Mouse (Mus musculus) CH12.LX (cell line): ENCODE data around the gene Arpc1a. TPM values are rescaled to one million over a fixed set of nuclear protein-coding genes. Genes with fewer than 3 reads are reported as not detected.

ENCODE experiments used
- DNase-seq: peaks from one replicate; pipeline ENCODE4 v3.0.0-alpha.2; 2013; ENCODE audit errors: extremely low read depth
- H3K27ac ChIP-seq: 2 replicates; pipeline ENCODE4 v1.5.1; 2012; ENCODE audit warnings: low read depth, mild to moderate bottlenecking, control low read depth, moderate library complexity; ENCODE audit not compliant: insufficient read depth
- H3K27me3 ChIP-seq: replicated peaks from 2 replicates; pipeline ENCODE3; 2012; ENCODE audit warnings: inconsistent platforms
- H3K36me3 ChIP-seq, 2 experiments: replicated peaks in 1 of 2; 2 replicates each; pipeline versions ENCODE3 to v1.6.1; 2012; ENCODE audit warnings: inconsistent platforms in 1 of 2, low read length in 1 of 2, mild to moderate bottlenecking in 1 of 2, mixed read lengths in 1 of 2, moderate library complexity in 1 of 2; ENCODE audit not compliant: control insufficient read depth in 1 of 2, insufficient read depth in 1 of 2
- H3K4me1 ChIP-seq, 2 experiments: 2 replicates each; pipeline ENCODE4 v1.6.1; 2012; ENCODE audit warnings: inconsistent platforms in 1 of 2, moderate library complexity in 1 of 2; ENCODE audit not compliant: insufficient read depth in 2 of 2, control insufficient read depth in 1 of 2
- H3K4me2 ChIP-seq: 2 replicates; pipeline ENCODE4 v1.6.1; 2012; ENCODE audit warnings: low read depth, mild to moderate bottlenecking, control low read depth; ENCODE audit not compliant: poor library complexity, insufficient read depth, severe bottlenecking
- H3K4me3 ChIP-seq, 3 experiments: fragments of 150-350 bp in 1 of 3; sonication (generic) in 1 of 3; replicated peaks in 1 of 3; 2 replicates each; pipeline versions ENCODE3 to v1.5.1; 2011 to 2012; ENCODE audit warnings: low read depth in 2 of 3, low read length in 2 of 3, mild to moderate bottlenecking in 2 of 3, moderate library complexity in 2 of 3, control low read depth in 1 of 3, improper control_type of control experiment in 1 of 3, inconsistent platforms in 1 of 3, mixed read lengths in 1 of 3; ENCODE audit not compliant: poor library complexity in 1 of 3
- H3K79me2 ChIP-seq: replicated peaks from 2 replicates; pipeline ENCODE4 v1.6.1; 2012; ENCODE audit warnings: mild to moderate bottlenecking, moderate library complexity; ENCODE audit not compliant: control insufficient read depth, poor library complexity, insufficient read depth, severe bottlenecking; ENCODE audit errors: extremely low read depth
- H3K9ac ChIP-seq: 2 replicates; pipeline ENCODE4 v1.6.1; 2012; ENCODE audit warnings: low read depth, mild to moderate bottlenecking, control low read depth, moderate library complexity; ENCODE audit not compliant: insufficient read depth
- H3K9me3 ChIP-seq: replicated peaks from 2 replicates; pipeline ENCODE3; 2012; ENCODE audit warnings: low read length, inconsistent platforms, mixed read lengths
- BHLHE40 ChIP-seq: IDR thresholded peaks from 2 replicates; pipeline ENCODE4 v1.6.1; 2011; ENCODE audit warnings: mild to moderate bottlenecking, low read depth, low read length, improper control_type of control experiment
- CHD1 ChIP-seq: IDR thresholded peaks from 2 replicates; pipeline ENCODE4 v1.6.1; 2012; ENCODE audit warnings: low read depth, low read length, improper control_type of control experiment, inconsistent platforms
- CHD2 ChIP-seq: IDR thresholded peaks from 2 replicates; pipeline ENCODE4 v1.6.1; 2011; ENCODE audit warnings: low read length, improper control_type of control experiment
- CTCF ChIP-seq, 2 experiments: IDR thresholded peaks in 1 of 2; conservative IDR thresholded peaks in 1 of 2; 2 replicates each; pipeline ENCODE4 v1.5.1; 2011 to 2012; ENCODE audit warnings: low read depth in 2 of 2, low read length in 2 of 2, improper control_type of control experiment in 1 of 2, inconsistent platforms in 1 of 2, mild to moderate bottlenecking in 1 of 2, moderate library complexity in 1 of 2
- E2F4 ChIP-seq: IDR thresholded peaks from 2 replicates; pipeline ENCODE4 v1.6.1; 2011; ENCODE audit warnings: low read depth, low read length, improper control_type of control experiment; ENCODE audit not compliant: insufficient replicate concordance
- ELF1 ChIP-seq: IDR thresholded peaks from 2 replicates; pipeline ENCODE4 v1.6.1; 2014; ENCODE audit warnings: low read depth, mild to moderate bottlenecking, inconsistent platforms, low read length, improper control_type of control experiment
- EP300 ChIP-seq: IDR thresholded peaks from 2 replicates; pipeline ENCODE4 v1.6.1; 2011; ENCODE audit warnings: low read length, improper control_type of control experiment
- ETS1 ChIP-seq: conservative IDR thresholded peaks from 2 replicates; pipeline ENCODE4 v1.6.1; 2012; ENCODE audit warnings: low read depth, mild to moderate bottlenecking, inconsistent platforms, low read length, improper control_type of control experiment, moderate library complexity
- GABPA ChIP-seq: IDR thresholded peaks from 2 replicates; pipeline ENCODE4 v1.6.1; 2012; ENCODE audit warnings: low read depth, low read length, improper control_type of control experiment, inconsistent platforms; ENCODE audit not compliant: insufficient replicate concordance
- HCFC1 ChIP-seq: IDR thresholded peaks from 2 replicates; pipeline ENCODE4 v1.6.1; 2012; ENCODE audit warnings: low read depth, mild to moderate bottlenecking, inconsistent platforms, low read length, improper control_type of control experiment
- IRF4 ChIP-seq: IDR thresholded peaks from 2 replicates; pipeline ENCODE4 v1.6.1; 2014; ENCODE audit warnings: low read depth, mild to moderate bottlenecking, inconsistent platforms, low read length, improper control_type of control experiment
- JUN ChIP-seq: IDR thresholded peaks from 2 replicates; pipeline ENCODE4 v1.6.1; 2011; ENCODE audit warnings: low read depth, mild to moderate bottlenecking, low read length, improper control_type of control experiment, moderate library complexity; ENCODE audit not compliant: insufficient read depth
- JUND ChIP-seq: conservative IDR thresholded peaks from 2 replicates; pipeline ENCODE4 v1.6.1; 2011; ENCODE audit warnings: low read depth, low read length, improper control_type of control experiment
- KAT2A ChIP-seq: IDR thresholded peaks from 2 replicates; pipeline ENCODE4 v1.6.1; 2012; ENCODE audit warnings: low read length, improper control_type of control experiment, inconsistent platforms; ENCODE audit not compliant: insufficient replicate concordance
- MAFK ChIP-seq: IDR thresholded peaks from 2 replicates; pipeline ENCODE4 v1.6.1; 2011; ENCODE audit warnings: low read length, improper control_type of control experiment; ENCODE audit not compliant: insufficient replicate concordance
- MAX ChIP-seq: IDR thresholded peaks from 2 replicates; pipeline ENCODE4 v1.6.1; 2011; ENCODE audit warnings: low read length, improper control_type of control experiment
- MAZ ChIP-seq: IDR thresholded peaks from 2 replicates; pipeline ENCODE4 v1.6.1; 2012; ENCODE audit warnings: low read depth, mild to moderate bottlenecking, inconsistent platforms, low read length, improper control_type of control experiment, moderate library complexity
- MEF2A ChIP-seq: IDR thresholded peaks from 2 replicates; pipeline ENCODE4 v1.6.1; 2014; ENCODE audit warnings: low read depth, mild to moderate bottlenecking, inconsistent platforms, low read length, improper control_type of control experiment, borderline replicate concordance
- MXI1 ChIP-seq: IDR thresholded peaks from 2 replicates; pipeline ENCODE4 v1.6.1; 2011; ENCODE audit warnings: mild to moderate bottlenecking, low read depth, low read length, improper control_type of control experiment
- MYC ChIP-seq: IDR thresholded peaks from 2 replicates; pipeline ENCODE4 v1.6.1; 2011; ENCODE audit warnings: low read depth, mild to moderate bottlenecking, improper control_type of control experiment, low read length
- NELFE ChIP-seq: IDR thresholded peaks from 2 replicates; pipeline ENCODE4 v1.6.1; 2011; ENCODE audit warnings: low read depth, low read length, improper control_type of control experiment
- NRF1 ChIP-seq: IDR thresholded peaks from 2 replicates; pipeline ENCODE4 v1.6.1; 2014; ENCODE audit warnings: low read depth, mild to moderate bottlenecking, inconsistent platforms, low read length, improper control_type of control experiment, moderate library complexity
- PAX5 ChIP-seq: IDR thresholded peaks from 2 replicates; pipeline ENCODE4 v1.6.1; 2012; ENCODE audit warnings: low read length, inconsistent platforms, mixed read lengths
- POLR2A ChIP-seq: IDR thresholded peaks from 2 replicates; pipeline ENCODE4 v1.6.1; 2011; ENCODE audit warnings: low read depth, mild to moderate bottlenecking, improper control_type of control experiment, low read length
- POLR2AphosphoS2 ChIP-seq: IDR thresholded peaks from 2 replicates; pipeline ENCODE4 v1.6.1; 2011; ENCODE audit warnings: low read depth, low read length, improper control_type of control experiment
- RAD21 ChIP-seq: IDR thresholded peaks from 2 replicates; pipeline ENCODE4 v1.6.1; 2011; ENCODE audit warnings: low read depth, mild to moderate bottlenecking, low read length, improper control_type of control experiment, moderate library complexity
- RCOR1 ChIP-seq: conservative IDR thresholded peaks from 2 replicates; pipeline ENCODE4 v1.6.1; 2012; ENCODE audit warnings: low read depth, mild to moderate bottlenecking, inconsistent platforms, low read length, improper control_type of control experiment
- SIN3A ChIP-seq: IDR thresholded peaks from 2 replicates; pipeline ENCODE4 v1.6.1; 2012; ENCODE audit warnings: low read length, improper control_type of control experiment, inconsistent platforms
- SMC3 ChIP-seq: IDR thresholded peaks from 2 replicates; pipeline ENCODE4 v1.6.1; 2011; ENCODE audit warnings: low read depth, low read length, improper control_type of control experiment
- TBP ChIP-seq: conservative IDR thresholded peaks from 2 replicates; pipeline ENCODE4 v1.6.1; 2011; ENCODE audit warnings: low read depth, low read length, improper control_type of control experiment
- TCF12 ChIP-seq: IDR thresholded peaks from 2 replicates; pipeline ENCODE4 v1.6.1; 2014; ENCODE audit warnings: low read depth, mild to moderate bottlenecking, inconsistent platforms, low read length, improper control_type of control experiment
- UBTF ChIP-seq: IDR thresholded peaks from 2 replicates; pipeline ENCODE4 v1.6.1; 2012; ENCODE audit warnings: low read depth, mild to moderate bottlenecking, inconsistent platforms, low read length, improper control_type of control experiment, moderate library complexity
- USF1 ChIP-seq: IDR thresholded peaks from 2 replicates; pipeline ENCODE4 v1.6.1; 2014; ENCODE audit warnings: low read depth, mild to moderate bottlenecking, inconsistent platforms, low read length, improper control_type of control experiment
- USF2 ChIP-seq: conservative IDR thresholded peaks from 2 replicates; pipeline ENCODE4 v1.6.1; 2011; ENCODE audit warnings: low read depth, low read length, improper control_type of control experiment
- ZC3H11A ChIP-seq: IDR thresholded peaks from 2 replicates; pipeline ENCODE4 v1.6.1; 2012; ENCODE audit warnings: low read depth, mild to moderate bottlenecking, inconsistent platforms, low read length, improper control_type of control experiment
- ZKSCAN1 ChIP-seq: IDR thresholded peaks from 2 replicates; pipeline ENCODE4 v1.6.1; 2012; ENCODE audit warnings: low read depth, inconsistent platforms, low read length, improper control_type of control experiment, borderline replicate concordance
- ZMIZ1 ChIP-seq: IDR thresholded peaks from 2 replicates; pipeline ENCODE4 v1.6.1; 2012; ENCODE audit warnings: low read depth, mild to moderate bottlenecking, inconsistent platforms, low read length, improper control_type of control experiment
- ZNF384 ChIP-seq: IDR thresholded peaks from 2 replicates; pipeline ENCODE4 v1.6.1; 2012; ENCODE audit warnings: low read depth, low read length, improper control_type of control experiment, inconsistent platforms
- dilution Hi-C: fragments of 300-500 bp; cut with MboI; formaldehyde crosslinking; loops from 2 replicates; pipeline ENCODE4 v1.14.3; 2020; ENCODE audit warnings: low sequenced_read_pairs; ENCODE audit not compliant: extremely low pct_unique_long_range_greater_than_20kb, extremely low pct_ligation_motif_present
- in situ Hi-C: fragments of 300-500 bp; cut with MboI; formaldehyde crosslinking; loops from 3 replicates; pipeline ENCODE4 v1.14.3; 2019; ENCODE audit warnings: low sequenced_read_pairs, low pct_ligation_motif_present, low pct_unique_long_range_greater_than_20kb, mixed read lengths
- polyA plus RNA-seq: library from polyadenylated mRNA; unstranded; fragments of >175 nt; gene quantifications from 2 replicates; pipeline ENCODE4 v1.2.1, GENCODE M21; 2012; ENCODE audit warnings: low read depth; ENCODE audit not compliant: insufficient read length
- total RNA-seq, 2 experiments: library from RNA; depleted of rRNA; stranded (reverse); fragments of 300-350 nt in 1 of 2; fragments of >200 nt in 1 of 2; gene quantifications; 2 replicates each; pipeline ENCODE4 v1.2.3; 2012 to 2014

Gene Arpc1a
- total and polyA plus RNA-seq, 3 experiments, result 59.2 to 83.2 (median 59.5) TPM

GRCm38 (mm10) chr5:145114071-145114605 is 30.5 kb downstream of the Arpc1a start, which contains the start of gene Arpc1b:
Gene Arpc1b (plus strand): TSS chr5:145114215.
- Histone ChIP-seq H3K4me2 (peak within 1 kb of the TSS; percentile 86), H3K9ac (peak within 1 kb of the TSS; percentile 77), H3K27me3 (no peaks in the 10 kb centered on the region), H3K4me1 (peaks cover 2 to 13% of the 10 kb centered on the region in 2 experiments; a peak in 2 of 4 replicates), H3K4me3 (peak within 1 kb of the TSS; percentile 73 to 98 (median 97)), H3K27ac (peak within 1 kb of the TSS; percentile 60), H3K36me3 (peaks cover 24 to 54% of the 10 kb centered on the region in 2 experiments), H3K79me2 (peaks cover 46% of the 10 kb centered on the region), H3K9me3 (peaks cover 11% of the 10 kb centered on the region)
- in situ Hi-C loops (no loop called here), dilution Hi-C loops (no loop called here)
- DNase-seq, result peak; percentile 63
- TF ChIP-seq ETS1 (no peak), MAX (peak; percentile 29; the same call in 1 of the 2 replicates), NRF1 (peak; percentile 29; the same call in 1 of the 2 replicates), HCFC1 (no peak), EP300 (no peak), UBTF (no peak), KAT2A (no peak), ZKSCAN1 (no peak), ZC3H11A (no peak), POLR2A (peak; percentile 86), NELFE (peak; percentile 85), ELF1 (peak; percentile 61; the same call in 1 of the 2 replicates), SIN3A (no peak; the same call in 1 of the 2 replicates), MAZ (no peak; the same call in 1 of the 2 replicates), TCF12 (no peak), CHD1 (no peak), POLR2AphosphoS2 (peak; percentile 59; the same call in 1 of the 2 replicates), PAX5 (no peak), TBP (no peak), BHLHE40 (no peak), GABPA (no peak), MYC (no peak), E2F4 (no peak), MXI1 (no peak; the same call in 1 of the 2 replicates), CHD2 (0 out of 2 replicates have a peak, but pooled peaks have one; percentile 12), JUND (no peak), ZNF384 (no peak), USF1 (no peak), JUN (no peak), MEF2A (no peak), RCOR1 (no peak), CTCF (conservative IDR thresholded peaks at IDR 0.05 in 1 of 2, IDR thresholded peaks at IDR 0.05 in 1 of 2; ENCODE audit: low read depth in 2 of 2, low read length in 2 of 2) (no peak), MAFK (no peak), ZMIZ1 (peak; percentile 56), RAD21 (no peak), IRF4 (no peak), USF2 (no peak), SMC3 (no peak)
